Mouse (Mus musculus): ENCODE measurements around the gene Ston2. TPM values are rescaled to one million over a fixed set of nuclear protein-coding genes. Genes with fewer than 3 reads are reported as not detected.
A peak's percentile ranks its signal among the peaks of the same experiment; 100 is the strongest.

Ston2 gene
- total and polyA plus RNA-seq, 2 experiments from 2014 or later, result 7.7 to 8.8 TPM

- Histone ChIP-seq H3K27me3 (ENCODE audit: insufficient read depth, low read length) (no peaks in the 10 kb centered on the region), H3K9me3 (ENCODE audit: low read length) (no peaks in the 10 kb centered on the region), H3K9ac (no peak overlapping the region), H3K4me2 (ENCODE audit: low read depth) (no peak overlapping the region), H3K4me1 (ENCODE audit: insufficient read depth) (no peaks in the 10 kb centered on the region), H3K4me3 (ENCODE audit: low read depth, low read length) (no peak overlapping the region), H3K36me3 (ENCODE audit: insufficient read depth) (no peaks in the 10 kb centered on the region), H3K27ac (ENCODE audit: low read depth, low read length) (no peak overlapping the region)
- no peak for TF ChIP-seq CTCF (IDR thresholded peaks at IDR 0.05; ENCODE audit: low read depth)
- DNase-seq (no peak), ATAC-seq (no peak)
- WGBS, result 86% methylated on average over 7 of the region's 7 CpGs
Observed at GRCm38 (mm10) chr12:91693566-91693965, 94.6 kb downstream of the Ston2 start.

DNA sequence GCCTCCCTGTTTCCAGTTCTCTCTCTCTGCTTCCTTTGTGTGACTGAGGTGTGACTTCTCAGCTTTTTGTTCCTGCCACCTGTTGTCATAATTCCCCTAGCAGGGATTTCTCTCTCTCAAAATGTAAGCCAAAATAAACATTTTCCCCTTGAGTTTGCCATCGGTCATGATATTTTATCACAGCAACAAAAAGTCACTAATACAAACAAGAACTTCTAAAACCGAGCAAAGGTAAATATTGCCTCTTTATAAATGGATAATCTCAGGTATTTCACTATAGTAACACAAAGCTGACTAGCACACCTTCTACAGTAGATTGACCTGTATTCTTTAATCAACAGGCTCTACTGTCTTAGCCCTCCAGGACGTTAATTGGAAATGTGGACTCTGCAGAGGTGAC, 95.2 kb downstream of the Ston2 start:
- Histone ChIP-seq H3K9ac (no peak overlapping the region), H3K4me3 (ENCODE audit: low read depth, low read length) (no peak overlapping the region), H3K36me3 (ENCODE audit: insufficient read depth) (no peaks in the 10 kb centered on the region), H3K9me3 (ENCODE audit: low read length) (no peaks in the 10 kb centered on the region), H3K27me3 (ENCODE audit: insufficient read depth, low read length) (no peaks in the 10 kb centered on the region), H3K27ac (ENCODE audit: low read depth, low read length) (no peak overlapping the region), H3K4me1 (ENCODE audit: insufficient read depth) (no peaks in the 10 kb centered on the region), H3K4me2 (ENCODE audit: low read depth) (no peak overlapping the region)
- 91% methylated on average over 3 of the region's 3 CpGs for WGBS
- no peak for DNase-seq
- TF ChIP-seq CTCF (IDR thresholded peaks at IDR 0.05; ENCODE audit: low read depth), result no peak
- no peak for ATAC-seq

DNA sequence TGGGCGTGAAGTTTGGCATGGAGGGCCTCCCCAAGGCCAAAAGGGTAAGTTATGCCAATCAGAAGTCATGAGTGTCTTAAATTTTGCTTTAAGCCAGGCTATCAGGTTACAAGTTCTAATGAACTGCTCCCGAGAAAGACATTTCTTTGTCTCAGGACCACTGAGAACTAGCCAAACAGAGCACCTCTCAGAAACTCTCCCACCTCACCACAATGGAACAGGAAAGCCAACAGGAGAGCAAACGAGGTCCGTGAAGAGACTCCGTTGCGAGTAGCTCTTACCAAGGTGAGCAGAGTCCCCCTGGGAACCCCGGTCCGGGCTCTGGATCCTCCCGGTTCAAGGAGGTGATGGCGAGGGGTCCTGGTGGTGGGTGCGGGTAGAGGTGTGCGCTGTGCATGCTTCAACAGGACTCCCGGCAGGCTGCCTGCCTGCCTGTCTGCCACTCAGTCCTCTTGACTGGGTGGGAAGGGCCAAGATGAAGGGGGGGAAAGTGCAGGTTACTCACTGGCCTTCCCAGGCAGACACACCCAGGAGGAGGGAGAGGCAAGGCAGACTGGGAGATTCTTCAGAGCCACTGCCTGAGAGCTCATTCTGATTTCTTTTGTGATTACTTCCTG, 102.4 kb downstream of the Ston2 start:
- Histone ChIP-seq H3K36me3 (ENCODE audit: insufficient read depth) (no peaks in the 10 kb centered on the region), H3K27me3 (ENCODE audit: insufficient read depth, low read length) (no peaks in the 10 kb centered on the region), H3K9me3 (ENCODE audit: low read length) (no peaks in the 10 kb centered on the region), H3K4me3 (ENCODE audit: low read depth, low read length) (no peak overlapping the region), H3K4me1 (ENCODE audit: insufficient read depth) (peaks cover 25% of the 10 kb centered on the region), H3K27ac (ENCODE audit: low read depth, low read length) (no peak overlapping the region), H3K9ac (no peak overlapping the region), H3K4me2 (ENCODE audit: low read depth) (no peak overlapping the region)
- no peak for DNase-seq
- WGBS, result 12% methylated on average over 13 of the region's 13 CpGs
- ATAC-seq, result no peak
- no peak for TF ChIP-seq CTCF (IDR thresholded peaks at IDR 0.05; ENCODE audit: low read depth)

GRCm38 (mm10) chr12:91684840-91685415, 103.3 kb downstream of the Ston2 start:
- H3K27me3 ChIP-seq (ENCODE audit: insufficient read depth, low read length), result no peaks in the 10 kb centered on the region
- no peak overlapping the region for H3K9ac ChIP-seq
- H3K36me3 ChIP-seq (ENCODE audit: insufficient read depth), result no peaks in the 10 kb centered on the region
- no peak overlapping the region for H3K4me3 ChIP-seq (ENCODE audit: low read depth, low read length)
- DNase-seq (peak; percentile 38), ATAC-seq (peak; percentile 17; the same call in 1 of the 2 replicates)
- peak overlapping the region; percentile 41 for H3K4me2 ChIP-seq (ENCODE audit: low read depth)
- H3K4me1 ChIP-seq (ENCODE audit: insufficient read depth), result peaks cover 25% of the 10 kb centered on the region
- H3K27ac ChIP-seq (ENCODE audit: low read depth, low read length), result 0 out of 2 replicates have a peak overlapping the region, but pooled peaks have one; percentile 50
- H3K9me3 ChIP-seq (ENCODE audit: low read length), result no peaks in the 10 kb centered on the region
- WGBS, result 9% methylated on average over 11 of the region's 11 CpGs
- no peak for TF ChIP-seq CTCF (IDR thresholded peaks at IDR 0.05; ENCODE audit: low read depth)

DNA sequence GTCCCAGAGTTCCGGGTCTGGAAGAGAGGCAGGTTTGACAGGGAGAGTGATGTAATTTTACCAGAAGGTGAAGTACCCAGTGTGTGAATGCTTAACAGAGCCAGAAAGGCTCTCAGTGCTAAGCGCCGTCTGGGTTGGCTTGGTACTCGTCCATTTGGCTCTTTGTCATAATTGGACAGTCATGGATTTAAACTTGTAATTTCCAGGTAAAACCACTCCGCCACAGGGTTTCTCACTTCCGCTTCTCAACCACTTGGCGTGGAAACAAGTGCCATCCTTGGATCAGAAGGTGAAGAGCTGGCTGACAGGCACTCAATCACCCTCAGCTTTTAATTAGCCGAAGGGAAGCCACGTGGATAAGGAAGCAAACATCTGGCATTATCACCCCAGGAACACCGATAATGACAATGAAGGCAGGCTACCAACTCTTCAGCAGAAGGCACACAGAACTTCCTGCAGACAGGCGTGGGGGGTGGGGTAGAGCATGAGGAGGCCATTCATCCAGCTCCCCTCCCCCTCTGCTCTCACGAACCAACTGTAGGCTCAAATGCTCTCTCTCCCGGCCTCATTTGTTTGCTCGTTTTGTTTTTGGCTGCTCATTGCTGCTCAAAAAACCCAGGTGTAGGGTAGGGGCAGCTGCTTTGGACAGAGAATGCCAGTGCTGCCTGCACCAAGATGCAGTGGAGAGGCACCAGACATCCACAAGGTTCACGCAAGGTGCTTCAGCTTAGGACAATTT, 103.9 kb downstream of the Ston2 start:
- H3K9ac ChIP-seq, result no peak overlapping the region
- H3K4me3 ChIP-seq (ENCODE audit: low read depth, low read length), result no peak overlapping the region
- TF ChIP-seq CTCF (IDR thresholded peaks at IDR 0.05; ENCODE audit: low read depth), result no peak
- H3K27me3 ChIP-seq (ENCODE audit: insufficient read depth, low read length), result no peaks in the 10 kb centered on the region
- H3K36me3 ChIP-seq (ENCODE audit: insufficient read depth), result no peaks in the 10 kb centered on the region
- H3K4me1 ChIP-seq (ENCODE audit: insufficient read depth), result peaks cover 30% of the 10 kb centered on the region
- WGBS, result 10% methylated on average over 15 of the region's 15 CpGs
- 0 out of 2 replicates have a peak overlapping the region, but pooled peaks have one; percentile 50 for H3K27ac ChIP-seq (ENCODE audit: low read depth, low read length)
- H3K4me2 ChIP-seq (ENCODE audit: low read depth), result peak overlapping the region; percentile 41
- ATAC-seq (peak; percentile 73), DNase-seq (peak; percentile 60)
- no peaks in the 10 kb centered on the region for H3K9me3 ChIP-seq (ENCODE audit: low read length)

DNA sequence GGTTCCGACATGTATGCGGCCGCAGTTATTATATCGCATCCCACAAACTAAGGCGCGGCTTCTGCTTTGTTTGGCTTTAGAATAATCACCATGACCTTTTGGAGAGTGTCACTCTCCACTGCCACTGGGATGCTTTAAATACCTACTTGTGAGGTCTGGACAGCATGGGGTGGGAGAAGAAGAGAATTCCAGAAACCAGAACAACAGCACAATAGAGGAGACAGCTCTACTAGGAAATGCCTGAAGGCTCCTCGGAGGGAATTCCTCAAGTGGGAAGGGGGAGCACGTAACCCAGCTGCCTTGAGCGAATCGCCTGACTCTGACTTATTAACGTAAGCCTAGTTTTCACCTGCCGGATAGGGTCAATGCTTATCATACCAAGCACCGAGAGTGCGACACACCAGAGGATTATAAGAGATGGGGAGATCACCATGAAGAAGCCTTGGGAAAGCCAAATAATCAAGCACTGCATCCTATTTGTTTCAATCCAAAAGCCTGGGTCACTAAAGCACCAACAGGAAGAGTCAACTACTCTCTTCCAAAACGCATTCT, 104.6 kb downstream of the Ston2 start:
- H3K4me3 ChIP-seq (ENCODE audit: low read depth, low read length), result no peak overlapping the region
- DNase-seq, result peak; percentile 27
- no peaks in the 10 kb centered on the region for H3K9me3 ChIP-seq (ENCODE audit: low read length)
- H3K4me2 ChIP-seq (ENCODE audit: low read depth), result peak overlapping the region; percentile 41
- H3K36me3 ChIP-seq (ENCODE audit: insufficient read depth), result no peaks in the 10 kb centered on the region
- peaks cover 33% of the 10 kb centered on the region for H3K4me1 ChIP-seq (ENCODE audit: insufficient read depth)
- H3K27me3 ChIP-seq (ENCODE audit: insufficient read depth, low read length), result no peaks in the 10 kb centered on the region
- WGBS, result 24% methylated on average over 15 of the region's 15 CpGs
- TF ChIP-seq CTCF (IDR thresholded peaks at IDR 0.05; ENCODE audit: low read depth), result no peak
- ATAC-seq, result no peak
- H3K9ac ChIP-seq, result no peak overlapping the region
- no peak overlapping the region for H3K27ac ChIP-seq (ENCODE audit: low read depth, low read length)

- Histone ChIP-seq H3K9me3 (ENCODE audit: low read length) (no peaks in the 10 kb centered on the region), H3K36me3 (ENCODE audit: insufficient read depth) (no peaks in the 10 kb centered on the region), H3K4me2 (ENCODE audit: low read depth) (peak overlapping the region; percentile 41), H3K9ac (no peak overlapping the region), H3K4me1 (ENCODE audit: insufficient read depth) (peaks cover 33% of the 10 kb centered on the region), H3K27me3 (ENCODE audit: insufficient read depth, low read length) (no peaks in the 10 kb centered on the region), H3K27ac (ENCODE audit: low read depth, low read length) (no peak overlapping the region), H3K4me3 (ENCODE audit: low read depth, low read length) (no peak overlapping the region)
- DNase-seq (no peak), ATAC-seq (no peak)
- no peak for TF ChIP-seq CTCF (IDR thresholded peaks at IDR 0.05; ENCODE audit: low read depth)
- WGBS, result 62% methylated on average over 3 of the region's 3 CpGs
Observed at GRCm38 (mm10) chr12:91683096-91683495, 105.1 kb downstream of the Ston2 start.
